Mouse (Mus musculus) limb, embryonic 11.5 days (tissue): ENCODE measurements around the gene Gm39653. TPM values are rescaled to one million over a fixed set of nuclear protein-coding genes. Genes with fewer than 3 reads are reported as not detected.

Source experiments
- ATAC-seq: fragments of 200-750 bp; cut with Nextera tagmentation; 2 replicates; pipeline ENCODE4 v1.8.0; 2017; ENCODE audit warnings: low read depth; ENCODE audit not compliant: insufficient number of reproducible peaks, low FRiP score, low TSS enrichment
- DNase-seq: peaks from one replicate; pipeline ENCODE4 v3.0.0-alpha.2; 2015; ENCODE audit warnings: low spot score
- H3K27ac ChIP-seq: fragments of 300-500 bp; sonication (generic); replicated peaks from 2 replicates; pipeline ENCODE4 v1.5.1; 2014; ENCODE audit warnings: low read depth, mild to moderate bottlenecking, low read length
- H3K27me3 ChIP-seq: fragments of 300-500 bp; sonication (generic); 2 replicates; pipeline ENCODE4 v1.6.1; 2014; ENCODE audit warnings: mild to moderate bottlenecking, low read length, mixed read lengths; ENCODE audit not compliant: control insufficient read depth, insufficient read depth
- H3K36me3 ChIP-seq: fragments of 300-500 bp; sonication (generic); 2 replicates; pipeline ENCODE4 v1.6.1; 2014; ENCODE audit warnings: mild to moderate bottlenecking, low read length, moderate library complexity, mixed read lengths; ENCODE audit not compliant: control insufficient read depth, insufficient read depth
- H3K4me1 ChIP-seq: fragments of 300-500 bp; sonication (generic); 2 replicates; pipeline ENCODE4 v1.6.1; 2014; ENCODE audit warnings: low read length, mixed read lengths; ENCODE audit not compliant: control insufficient read depth, insufficient read depth
- H3K4me2 ChIP-seq: fragments of 300-500 bp; sonication (generic); 2 replicates; pipeline ENCODE4 v1.6.1; 2014; ENCODE audit warnings: low read depth, mild to moderate bottlenecking, moderate library complexity; ENCODE audit not compliant: severe bottlenecking
- H3K4me3 ChIP-seq: fragments of 300-500 bp; sonication (generic); 2 replicates; pipeline ENCODE4 v1.5.1; 2014; ENCODE audit warnings: low read depth, low read length
- H3K9ac ChIP-seq: fragments of 300-500 bp; sonication (generic); 2 replicates; pipeline ENCODE4 v1.6.1; 2014; ENCODE audit warnings: mild to moderate bottlenecking, low read length
- H3K9me3 ChIP-seq: fragments of 300-500 bp; sonication (generic); 2 replicates; pipeline ENCODE4 v1.6.1; 2016; ENCODE audit warnings: low read length; ENCODE audit not compliant: control insufficient read depth
- WGBS: fragments of 180-500 bp; shearing (Covaris S2); extraction: QIAGEN DNeasy Blood & Tissue Kit; methylation state at CpG from one replicate; pipeline ENCODE4 v1.1.7; 2014; 5-methylcytosine and 5-hydroxymethylcytosine counted together
- polyA plus RNA-seq: library from polyadenylated mRNA; unstranded; fragments of >200 nt; fragmentation: Nextera tagmentation; extraction: Ambion mirVana; gene quantifications from 2 replicates; pipeline ENCODE4 v1.2.1, GENCODE M21; 2014

Gene Gm39653
- polyA plus RNA-seq = not detected in 2 replicates

- ATAC-seq (no peak), DNase-seq (no peak)
- Histone ChIP-seq H3K36me3 (no peaks in the 10 kb centered on the region), H3K9ac (no peak within 1 kb of the TSS), H3K4me3 (no peak within 1 kb of the TSS), H3K9me3 (no peaks in the 10 kb centered on the region), H3K4me2 (no peak within 1 kb of the TSS), H3K27ac (no peak within 1 kb of the TSS), H3K27me3 (no peaks in the 10 kb centered on the region), H3K4me1 (no peaks in the 10 kb centered on the region)
- 66% methylated on average over 3 of the region's 3 CpGs for WGBS
Observed at GRCm38 (mm10) chr1:63615668-63616067, at the start of gene Gm39653. TSS of gene Gm39653 (plus strand) at chr1:63615968.

- no peak for ATAC-seq
- WGBS = 56% methylated on average over 7 of the region's 7 CpGs
Observed at GRCm38 (mm10) chr1:63566501-63566900, 49.3 kb upstream of the Gm39653 start.

GRCm38 (mm10) chr1:63567031-63567430 is 48.7 kb upstream of the Gm39653 start:
- WGBS = 65% methylated on average over 4 of the region's 4 CpGs

More at GRCm38 (mm10) chr1:63566501-63566900, 49.3 kb upstream of the Gm39653 start:
- Histone ChIP-seq H3K27ac (no peak overlapping the region), H3K4me3 (no peak overlapping the region), H3K4me2 (no peak overlapping the region), H3K4me1 (no peaks in the 10 kb centered on the region), H3K27me3 (no peaks in the 10 kb centered on the region), H3K36me3 (no peaks in the 10 kb centered on the region), H3K9me3 (no peaks in the 10 kb centered on the region), H3K9ac (no peak overlapping the region)
- DNase-seq = no peak

GRCm38 (mm10) chr1:63572229-63572628 is 43.5 kb upstream of the Gm39653 start:
- no peak for ATAC-seq
- H3K4me3 ChIP-seq = no peak overlapping the region
- H3K4me1 ChIP-seq = peaks cover 4% of the 10 kb centered on the region; the same call in 1 of the 2 replicates
- H3K36me3 ChIP-seq = no peaks in the 10 kb centered on the region
- no peak for DNase-seq
- WGBS = 64% methylated on average over 7 of the region's 7 CpGs
- H3K4me2 ChIP-seq = no peak overlapping the region
- H3K27ac ChIP-seq = no peak overlapping the region
- H3K9ac ChIP-seq = no peak overlapping the region
- H3K27me3 ChIP-seq = no peaks in the 10 kb centered on the region
- H3K9me3 ChIP-seq = no peaks in the 10 kb centered on the region

More at GRCm38 (mm10) chr1:63567031-63567430, 48.7 kb upstream of the Gm39653 start:
- ATAC-seq = no peak
- Histone ChIP-seq H3K4me2 (no peak overlapping the region), H3K9me3 (no peaks in the 10 kb centered on the region), H3K36me3 (no peaks in the 10 kb centered on the region), H3K9ac (no peak overlapping the region), H3K27ac (no peak overlapping the region), H3K27me3 (no peaks in the 10 kb centered on the region), H3K4me3 (no peak overlapping the region), H3K4me1 (no peaks in the 10 kb centered on the region)
- DNase-seq = no peak

GRCm38 (mm10) chr1:63573432-63573831 is 42.3 kb upstream of the Gm39653 start:
- no peak overlapping the region for H3K27ac ChIP-seq
- no peak overlapping the region for H3K4me2 ChIP-seq
- no peaks in the 10 kb centered on the region for H3K36me3 ChIP-seq
- no peaks in the 10 kb centered on the region for H3K27me3 ChIP-seq
- H3K4me3 ChIP-seq = no peak overlapping the region
- peak; percentile 47 for DNase-seq
- peaks cover 4% of the 10 kb centered on the region; the same call in 1 of the 2 replicates for H3K4me1 ChIP-seq
- H3K9ac ChIP-seq = no peak overlapping the region
- ATAC-seq = no peak
- H3K9me3 ChIP-seq = no peaks in the 10 kb centered on the region
- WGBS = 72% methylated on average over 6 of the region's 6 CpGs

- DNase-seq = no peak
- Histone ChIP-seq H3K4me1 (peaks cover 4% of the 10 kb centered on the region; the same call in 1 of the 2 replicates), H3K36me3 (no peaks in the 10 kb centered on the region), H3K4me3 (no peak overlapping the region), H3K4me2 (no peak overlapping the region), H3K9ac (no peak overlapping the region), H3K27me3 (no peaks in the 10 kb centered on the region), H3K27ac (no peak overlapping the region), H3K9me3 (no peaks in the 10 kb centered on the region)
- 40% methylated on average over 12 of the region's 12 CpGs for WGBS
- no peak for ATAC-seq
Observed at GRCm38 (mm10) chr1:63573864-63574611, 41.7 kb upstream of the Gm39653 start.

GRCm38 (mm10) chr1:63576803-63577202 is 39.0 kb upstream of the Gm39653 start:
- 30% methylated on average over 5 of the region's 5 CpGs for WGBS
- H3K36me3 ChIP-seq = no peaks in the 10 kb centered on the region
- ATAC-seq = no peak
- no peaks in the 10 kb centered on the region for H3K27me3 ChIP-seq
- H3K9me3 ChIP-seq = no peaks in the 10 kb centered on the region
- no peak overlapping the region for H3K27ac ChIP-seq
- H3K4me2 ChIP-seq = no peak overlapping the region
- H3K4me3 ChIP-seq = no peak overlapping the region
- DNase-seq = no peak
- H3K4me1 ChIP-seq = peaks cover 4% of the 10 kb centered on the region; the same call in 1 of the 2 replicates
- H3K9ac ChIP-seq = no peak overlapping the region

GRCm38 (mm10) chr1:63579153-63579552 is 36.6 kb upstream of the Gm39653 start:
- no peak overlapping the region for H3K9ac ChIP-seq
- WGBS = 83% methylated on average over 8 of the region's 8 CpGs
- ATAC-seq = no peak
- H3K4me1 ChIP-seq = no peaks in the 10 kb centered on the region
- no peaks in the 10 kb centered on the region for H3K36me3 ChIP-seq
- H3K4me2 ChIP-seq = no peak overlapping the region
- no peaks in the 10 kb centered on the region for H3K9me3 ChIP-seq
- H3K4me3 ChIP-seq = no peak overlapping the region
- no peak for DNase-seq
- no peaks in the 10 kb centered on the region for H3K27me3 ChIP-seq
- H3K27ac ChIP-seq = no peak overlapping the region
